Mouse (Mus musculus): ENCODE data around the gene Rbfox3.

DNA sequence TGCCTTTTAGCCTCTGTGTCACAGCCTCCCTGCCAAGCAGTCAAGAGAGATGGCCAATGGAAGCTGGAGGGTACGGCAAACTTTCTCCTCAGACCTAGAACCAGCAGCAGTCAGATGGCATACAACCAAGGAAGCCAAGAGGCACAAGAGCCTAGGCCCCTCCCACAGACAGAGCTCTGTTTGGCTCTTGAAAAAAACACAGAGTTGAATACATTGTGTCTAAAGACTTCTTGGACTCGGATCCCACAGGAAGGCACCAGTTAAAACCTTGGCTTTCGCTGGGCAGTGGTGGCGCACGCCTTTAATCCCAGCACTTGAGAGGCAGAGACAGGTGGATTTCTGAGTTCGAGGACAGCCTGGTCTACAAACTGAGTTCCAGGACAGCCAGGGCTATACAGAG, 7.1 kb downstream of the Rbfox3 start:
- no peak for TF ChIP-seq CTCF (IDR thresholded peaks at IDR 0.05; ENCODE audit: extremely low read depth, insufficient read depth, low read length)
- TF ChIP-seq POLR2A (IDR thresholded peaks at IDR 0.05; ENCODE audit: extremely low read depth, insufficient read depth, low read length) = no peak
